Mouse (Mus musculus): ENCODE measurements around the gene Fam162a. TPM values are rescaled to one million over a fixed set of nuclear protein-coding genes. Genes with fewer than 3 reads are reported as not detected.

Gene Fam162a
- 61.7 and 89.2 TPM in 2 replicates for polyA plus RNA-seq (2012; rRNA removed)

DNA sequence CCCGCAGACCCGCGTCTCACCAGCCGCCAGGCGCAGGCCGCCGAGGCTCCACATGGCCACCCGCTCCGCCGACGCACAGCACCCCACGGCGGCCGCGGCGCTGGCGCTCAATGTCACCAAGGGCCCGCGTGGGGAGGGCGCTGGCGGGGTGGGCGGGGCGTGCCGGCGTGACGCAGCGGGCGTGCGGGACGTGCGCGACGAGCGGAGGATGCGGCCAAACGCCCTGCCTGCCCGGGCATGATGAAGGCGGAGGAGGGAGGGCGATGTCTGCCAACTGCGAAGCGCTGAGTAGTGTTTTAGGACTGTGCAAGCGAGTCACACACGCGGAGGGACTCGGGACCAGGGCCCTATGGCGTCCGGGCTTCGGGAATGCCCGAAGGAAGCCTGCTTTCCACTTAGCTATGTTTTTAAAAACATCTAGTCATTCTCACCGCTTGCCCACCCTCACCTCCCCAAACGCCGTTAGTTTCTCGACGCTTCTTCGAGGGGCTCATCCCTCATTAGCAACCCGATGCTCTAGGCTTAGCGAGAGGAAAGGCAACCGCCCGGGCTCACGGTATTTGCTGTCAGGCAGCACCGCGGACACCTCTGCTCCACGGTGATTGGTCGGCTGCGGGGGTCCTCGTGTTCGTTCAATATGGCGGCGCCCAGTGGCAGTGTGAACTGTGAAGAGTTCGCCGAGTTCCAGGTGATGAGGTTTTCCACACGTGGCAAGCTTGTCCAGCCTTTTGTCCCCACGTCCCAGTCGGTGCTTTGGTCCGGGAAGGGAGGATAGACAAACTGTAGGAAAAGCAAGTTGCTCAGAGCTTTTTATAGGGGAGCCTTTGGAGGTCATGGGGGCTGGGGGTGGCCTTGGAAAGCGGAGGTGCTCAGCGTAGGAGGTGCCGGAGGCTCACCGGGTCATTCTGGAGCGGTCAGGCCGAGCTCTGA is at the start of gene Fam162a, which contains the start of gene Ccdc58:
TSS of gene Fam162a (minus strand) at position 145 of the 930 bp plus-strand sequence.
TSS of gene Ccdc58 (plus strand) at position 236 of the 930 bp plus-strand sequence.

DNA sequence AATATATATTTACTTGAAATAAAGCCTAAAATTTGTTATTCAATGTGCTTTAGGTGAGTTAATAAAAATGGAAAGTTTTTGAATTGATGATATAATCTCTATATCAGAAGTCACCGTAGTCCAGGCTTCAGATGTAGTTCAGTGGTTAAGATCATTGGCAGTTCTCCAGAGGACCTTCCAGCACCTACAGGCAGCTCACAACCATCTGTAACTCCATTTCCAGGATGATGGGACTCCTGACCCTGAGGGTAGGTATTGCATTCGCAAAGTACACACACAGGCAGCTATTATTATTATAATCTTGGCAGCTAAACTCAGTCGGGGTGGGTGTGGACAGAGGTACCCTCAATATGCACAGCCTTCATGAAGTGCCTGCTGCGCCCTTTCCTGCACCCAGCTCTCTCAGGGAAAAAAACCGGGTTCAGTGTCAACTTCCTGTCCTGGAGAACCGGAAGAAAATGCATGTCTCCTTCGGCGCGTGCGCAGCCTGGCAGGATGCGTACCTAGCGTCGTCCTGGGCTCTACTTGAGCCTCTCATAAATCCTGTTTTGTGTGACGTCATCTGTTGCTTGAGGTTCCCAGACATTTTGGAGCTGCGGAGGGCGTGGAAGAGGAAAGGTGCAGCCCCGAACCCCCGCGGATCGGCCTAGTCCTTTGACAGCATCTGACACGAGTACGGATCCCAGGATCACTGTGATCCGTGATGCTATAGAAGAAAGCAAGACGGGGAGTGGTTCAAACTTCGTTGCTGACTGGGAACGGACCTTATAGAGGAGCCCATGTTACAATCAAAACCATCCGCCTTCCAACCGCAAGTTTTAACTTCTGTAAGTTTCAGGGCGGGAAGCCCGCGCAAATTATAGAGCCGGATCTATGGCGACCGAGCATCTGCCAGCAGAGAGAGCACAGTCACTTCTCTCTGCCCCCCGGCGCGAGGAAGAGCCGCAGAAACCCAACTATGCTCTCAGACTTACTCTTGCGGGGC is 30.5 kb downstream of the Fam162a start, which contains the start of gene Wdr5b:
TSS of gene Wdr5b (plus strand) at position 551 of the 985 bp plus-strand sequence.

Other genes with a start within 250 kb of the Fam162a start
- gene Parp14, start 200.1 kb downstream of the Fam162a start, polyA plus RNA-seq (2012; rRNA removed) = 4.2 and 5.5 TPM in 2 replicates
- gene Parp9, start 133.1 kb downstream of the Fam162a start, polyA plus RNA-seq (2012; rRNA removed) = 5.6 TPM in 2 replicates
- gene Dtx3l, start 132.4 kb downstream of the Fam162a start, polyA plus RNA-seq (2012; rRNA removed) = 7.6 and 8.2 TPM in 2 replicates
- 3.3 and 3.7 TPM in 2 replicates for gene Kpna1, start 92.8 kb downstream of the Fam162a start, polyA plus RNA-seq (2012; rRNA removed)
- gene Wdr5b, start 30.4 kb downstream of the Fam162a start, polyA plus RNA-seq (2012; rRNA removed) = 0.91 and 0.95 TPM in 2 replicates
- gene Ccdc58, start 91 bp upstream of the Fam162a start, polyA plus RNA-seq (2012; rRNA removed) = 4.5 and 5.0 TPM in 2 replicates
- gene Csta1, start 59.6 kb upstream of the Fam162a start, polyA plus RNA-seq (2012; rRNA removed) = 0.03 TPM in 1 of 2 replicates, not detected in the other
- gene Stfa2l1, start 85.2 kb upstream of the Fam162a start, polyA plus RNA-seq (2012; rRNA removed) = not detected in 2 replicates
- gene Gm5483, start 112.6 kb upstream of the Fam162a start, polyA plus RNA-seq (2012; rRNA removed) = not detected in 2 replicates
- gene Gm5416, start 138.8 kb upstream of the Fam162a start, polyA plus RNA-seq (2012; rRNA removed) = not detected in 2 replicates
- gene 2010005H15Rik, start 149.9 kb upstream of the Fam162a start, polyA plus RNA-seq (2012; rRNA removed) = 0.28 TPM in 1 of 2 replicates, not detected in the other
- gene Stfa1, start 205.4 kb upstream of the Fam162a start, polyA plus RNA-seq (2012; rRNA removed) = not detected in 2 replicates

Data from colon, adult 2 months (tissue).